Mouse (Mus musculus): ENCODE measurements around the gene Fut11. TPM values are rescaled to one million over a fixed set of nuclear protein-coding genes. Genes with fewer than 3 reads are reported as not detected.

The Fut11 gene
- polyA plus RNA-seq, 1 experiment from 2014 or later = 13.7 TPM

- 76% methylated on average over 8 of the region's 8 CpGs for WGBS
- TF ChIP-seq EP300 (optimal IDR thresholded peaks at IDR 0.05) (no peak), CTCF (IDR thresholded peaks at IDR 0.05; ENCODE audit: low read depth) (no peak)
- Histone ChIP-seq H3K4me3 (ENCODE audit: low read depth, low read length) (no peak within 1 kb of the TSS), H3K27ac (replicated peaks) (peak within 1 kb of the TSS; percentile 75), H3K27me3 (ENCODE audit: control insufficient read depth, insufficient read depth, low read length) (no peaks in the 10 kb centered on the region), H3K36me3 (ENCODE audit: control insufficient read depth, insufficient read depth, low read length) (no peaks in the 10 kb centered on the region), H3K9me3 (ENCODE audit: control insufficient read depth, low read length) (no peaks in the 10 kb centered on the region), H3K9ac (ENCODE audit: low read length) (no peak within 1 kb of the TSS), H3K4me2 (replicated peaks; ENCODE audit: low read depth) (no peak within 1 kb of the TSS), H3K4me1 (replicated peaks; ENCODE audit: control insufficient read depth, insufficient read depth) (no peaks in the 10 kb centered on the region)
- ATAC-seq (ENCODE audit: low FRiP score, low TSS enrichment) = no peak
- no peak for DNase-seq (ENCODE audit: low spot score)
Observed at GRCm38 (mm10) chr14:20668154-20668810, 26.5 kb upstream of the Fut11 start, which contains the start of gene Synpo2l. Gene Synpo2l, minus strand, starts transcription at chr14:20668354.

DNA sequence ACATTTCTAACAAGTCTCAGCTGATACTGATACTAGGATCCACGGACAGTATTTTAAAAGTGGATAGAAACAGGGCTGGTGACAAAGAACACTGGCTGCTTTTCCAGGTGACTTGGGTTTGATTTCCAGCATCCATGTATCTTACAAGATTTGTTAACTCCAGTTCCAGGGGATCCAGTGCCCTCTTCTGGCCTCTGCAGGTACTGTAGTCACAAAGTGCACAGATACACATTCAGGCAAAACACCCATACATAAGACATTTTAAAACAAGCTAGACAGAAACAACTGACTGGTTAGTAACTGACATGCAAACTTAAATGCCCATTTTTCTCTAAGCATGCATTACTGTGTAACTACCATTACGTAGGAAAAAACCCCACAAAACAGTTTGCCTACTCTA lies 21.8 kb upstream of the Fut11 start:
- Histone ChIP-seq H3K4me3 (ENCODE audit: low read depth, low read length) (no peak overlapping the region), H3K4me2 (replicated peaks; ENCODE audit: low read depth) (no peak overlapping the region), H3K9me3 (ENCODE audit: control insufficient read depth, low read length) (no peaks in the 10 kb centered on the region), H3K9ac (ENCODE audit: low read length) (no peak overlapping the region), H3K4me1 (replicated peaks; ENCODE audit: control insufficient read depth, insufficient read depth) (peaks cover 7% of the 10 kb centered on the region; the same call in 1 of the 2 replicates), H3K27me3 (ENCODE audit: control insufficient read depth, insufficient read depth, low read length) (no peaks in the 10 kb centered on the region), H3K36me3 (ENCODE audit: control insufficient read depth, insufficient read depth, low read length) (peaks cover 6% of the 10 kb centered on the region), H3K27ac (replicated peaks) (no peak overlapping the region)
- DNase-seq (ENCODE audit: low spot score) (peak; percentile 65), ATAC-seq (ENCODE audit: low FRiP score, low TSS enrichment) (no peak)
- 88% methylated on average over 2 of the region's 2 CpGs for WGBS
- TF ChIP-seq CTCF (IDR thresholded peaks at IDR 0.05; ENCODE audit: low read depth) (peak; percentile 73), EP300 (optimal IDR thresholded peaks at IDR 0.05) (no peak)

DNA sequence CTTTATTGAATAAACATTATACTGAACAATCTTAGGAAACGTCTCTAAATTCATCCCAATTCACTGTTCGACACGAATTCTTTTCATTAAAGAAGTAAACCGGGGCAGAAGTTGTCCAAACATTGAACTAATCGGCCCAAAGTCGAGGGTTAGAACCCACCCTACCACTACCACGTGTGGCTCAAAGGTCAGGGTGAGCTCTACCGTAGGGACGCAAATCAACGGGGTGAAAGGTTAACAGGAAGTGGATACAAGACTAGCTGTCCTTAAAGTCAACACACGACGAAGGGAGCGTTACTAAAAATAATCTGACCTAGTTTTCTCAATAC lies 21.1 kb upstream of the Fut11 start:
- Histone ChIP-seq H3K4me2 (replicated peaks; ENCODE audit: low read depth) (peak overlapping the region; percentile 52), H3K9me3 (ENCODE audit: control insufficient read depth, low read length) (no peaks in the 10 kb centered on the region), H3K4me3 (ENCODE audit: low read depth, low read length) (peak overlapping the region; percentile 77), H3K9ac (ENCODE audit: low read length) (peak overlapping the region; percentile 53), H3K4me1 (replicated peaks; ENCODE audit: control insufficient read depth, insufficient read depth) (peaks cover 7% of the 10 kb centered on the region; the same call in 1 of the 2 replicates), H3K27ac (replicated peaks) (peak overlapping the region; percentile 76), H3K36me3 (ENCODE audit: control insufficient read depth, insufficient read depth, low read length) (peaks cover 9% of the 10 kb centered on the region), H3K27me3 (ENCODE audit: control insufficient read depth, insufficient read depth, low read length) (no peaks in the 10 kb centered on the region)
- WGBS = 7% methylated on average over 13 of the region's 13 CpGs
- ATAC-seq (ENCODE audit: low FRiP score, low TSS enrichment) (peak; percentile 74), DNase-seq (ENCODE audit: low spot score) (peak; percentile 58)
- peak; percentile 9 for TF ChIP-seq EP300 (optimal IDR thresholded peaks at IDR 0.05)
- no peak for TF ChIP-seq CTCF (IDR thresholded peaks at IDR 0.05; ENCODE audit: low read depth)

GRCm38 (mm10) chr14:20674064-20674833 lies 20.5 kb upstream of the Fut11 start, which contains the start of gene Sec24c:
Gene Sec24c, plus strand, starts transcription at chr14:20674308.
- H3K4me3 ChIP-seq (ENCODE audit: low read depth, low read length) = peak within 1 kb of the TSS; percentile 77
- ATAC-seq (ENCODE audit: low FRiP score, low TSS enrichment) = peak; percentile 96
- WGBS = under 1% methylated on average over 43 of the region's 43 CpGs

GRCm38 (mm10) chr14:20677906-20678305 lies 16.9 kb upstream of the Fut11 start:
- no peak for DNase-seq (ENCODE audit: low spot score)
- Histone ChIP-seq H3K36me3 (ENCODE audit: control insufficient read depth, insufficient read depth, low read length) (peaks cover 28% of the 10 kb centered on the region), H3K27ac (replicated peaks) (no peak overlapping the region), H3K4me2 (replicated peaks; ENCODE audit: low read depth) (no peak overlapping the region), H3K9ac (ENCODE audit: low read length) (no peak overlapping the region), H3K27me3 (ENCODE audit: control insufficient read depth, insufficient read depth, low read length) (no peaks in the 10 kb centered on the region), H3K9me3 (ENCODE audit: control insufficient read depth, low read length) (no peaks in the 10 kb centered on the region), H3K4me1 (replicated peaks; ENCODE audit: control insufficient read depth, insufficient read depth) (peaks cover 7% of the 10 kb centered on the region; the same call in 1 of the 2 replicates), H3K4me3 (ENCODE audit: low read depth, low read length) (no peak overlapping the region)
- TF ChIP-seq CTCF (IDR thresholded peaks at IDR 0.05; ENCODE audit: low read depth) (no peak), EP300 (optimal IDR thresholded peaks at IDR 0.05) (no peak)
- ATAC-seq (ENCODE audit: low FRiP score, low TSS enrichment) = no peak
- 93% methylated on average over 4 of the region's 4 CpGs for WGBS

More at GRCm38 (mm10) chr14:20674064-20674833, 20.5 kb upstream of the Fut11 start, which contains the start of gene Sec24c:
- Histone ChIP-seq H3K27ac (replicated peaks) (peak within 1 kb of the TSS; percentile 98), H3K4me2 (replicated peaks; ENCODE audit: low read depth) (peak within 1 kb of the TSS; percentile 81), H3K4me1 (replicated peaks; ENCODE audit: control insufficient read depth, insufficient read depth) (peaks cover 7% of the 10 kb centered on the region; the same call in 1 of the 2 replicates), H3K9ac (ENCODE audit: low read length) (peak within 1 kb of the TSS; percentile 86), H3K36me3 (ENCODE audit: control insufficient read depth, insufficient read depth, low read length) (peaks cover 10% of the 10 kb centered on the region), H3K9me3 (ENCODE audit: control insufficient read depth, low read length) (no peaks in the 10 kb centered on the region), H3K27me3 (ENCODE audit: control insufficient read depth, insufficient read depth, low read length) (no peaks in the 10 kb centered on the region)
- TF ChIP-seq CTCF (IDR thresholded peaks at IDR 0.05; ENCODE audit: low read depth) = no peak
- TF ChIP-seq EP300 (optimal IDR thresholded peaks at IDR 0.05) = peak; percentile 76
- DNase-seq (ENCODE audit: low spot score) = peak; percentile 100

Data from stomach, postnatal 0 days (tissue).